Mouse (Mus musculus): ENCODE measurements around the gene Tbx3. TPM values are rescaled to one million over a fixed set of nuclear protein-coding genes. Genes with fewer than 3 reads are reported as not detected.

Tbx3 gene
- polyA plus RNA-seq, 1 experiment: 38.3 TPM

DNA sequence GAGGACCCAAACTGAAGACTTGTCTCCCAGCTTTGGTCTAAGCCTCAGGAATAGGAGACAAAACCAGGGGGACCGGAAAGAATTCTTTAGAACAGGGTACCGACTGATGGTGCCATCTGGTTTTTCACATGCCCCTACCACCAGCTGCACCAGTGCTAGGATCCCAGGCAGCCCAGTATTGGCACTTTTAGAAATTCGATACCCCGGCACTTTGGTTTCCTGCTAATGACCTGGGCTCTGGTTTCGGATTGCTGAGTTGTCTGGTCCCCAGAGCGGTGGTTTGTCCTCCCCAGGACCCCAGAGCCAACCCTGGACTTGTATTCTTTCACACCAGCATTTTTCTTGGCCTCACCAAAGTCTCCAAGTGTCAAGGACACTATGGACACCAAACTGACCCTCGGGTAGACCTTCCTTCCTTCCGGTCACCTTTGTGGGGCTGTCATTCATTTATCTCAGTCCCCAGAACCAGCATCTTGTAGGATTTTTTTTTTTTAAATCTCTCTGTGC, 18.5 kb downstream of the Tbx3 start:
- 73% methylated on average over 8 of the region's 8 CpGs for WGBS
- no peak for DNase-seq (ENCODE audit: low read depth, low spot score)

GRCm38 (mm10) chr5:119689501-119689900, 19.0 kb downstream of the Tbx3 start:
- WGBS: 68% methylated on average over 3 of the region's 3 CpGs
- no peak for DNase-seq (ENCODE audit: low read depth, low spot score)

GRCm38 (mm10) chr5:119691075-119691474, 20.6 kb downstream of the Tbx3 start:
- no peak for DNase-seq (ENCODE audit: low read depth, low spot score)
- WGBS: 1% methylated on average over 13 of the region's 13 CpGs

GRCm38 (mm10) chr5:119692425-119692824, 22.0 kb downstream of the Tbx3 start:
- 35% methylated on average over 6 of the region's 6 CpGs for WGBS
- DNase-seq (ENCODE audit: low read depth, low spot score): no peak

GRCm38 (mm10) chr5:119694914-119695313, 24.4 kb downstream of the Tbx3 start:
- WGBS: 43% methylated on average over 8 of the region's 8 CpGs

GRCm38 (mm10) chr5:119703031-119703430, 32.6 kb downstream of the Tbx3 start:
- 79% methylated on average over 1 of the region's 1 CpGs for WGBS
- no peak for DNase-seq (ENCODE audit: low read depth, low spot score)

More at GRCm38 (mm10) chr5:119694914-119695313, 24.4 kb downstream of the Tbx3 start:
- no peak for DNase-seq (ENCODE audit: low read depth, low spot score)

DNA sequence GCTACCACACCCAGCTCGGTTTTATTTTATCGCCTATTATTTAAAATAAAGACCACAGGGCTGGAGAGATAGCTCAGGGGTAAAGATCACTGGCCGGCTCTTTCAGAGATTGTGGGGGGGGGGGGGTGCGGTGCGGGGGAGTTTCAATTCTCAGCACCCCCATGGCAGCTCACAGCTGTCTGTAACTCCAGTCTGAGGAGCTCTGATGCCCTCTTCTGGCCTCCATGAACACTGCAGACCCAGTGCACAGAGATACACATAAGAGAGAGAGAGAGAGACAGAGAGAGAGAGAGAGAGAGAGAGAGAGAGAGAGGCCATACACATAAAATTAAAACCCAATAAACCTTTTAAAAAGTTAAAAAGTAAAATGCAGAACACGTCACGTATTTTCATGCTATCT, 34.4 kb downstream of the Tbx3 start:
- DNase-seq (ENCODE audit: low read depth, low spot score): no peak
- WGBS: 55% methylated on average over 7 of the region's 7 CpGs

- no peak for DNase-seq (ENCODE audit: low read depth, low spot score)
- 3% methylated on average over 17 of the region's 17 CpGs for WGBS
These were observed 36.0 kb downstream of the Tbx3 start for GRCm38 (mm10) chr5:119706467-119706866.

DNA sequence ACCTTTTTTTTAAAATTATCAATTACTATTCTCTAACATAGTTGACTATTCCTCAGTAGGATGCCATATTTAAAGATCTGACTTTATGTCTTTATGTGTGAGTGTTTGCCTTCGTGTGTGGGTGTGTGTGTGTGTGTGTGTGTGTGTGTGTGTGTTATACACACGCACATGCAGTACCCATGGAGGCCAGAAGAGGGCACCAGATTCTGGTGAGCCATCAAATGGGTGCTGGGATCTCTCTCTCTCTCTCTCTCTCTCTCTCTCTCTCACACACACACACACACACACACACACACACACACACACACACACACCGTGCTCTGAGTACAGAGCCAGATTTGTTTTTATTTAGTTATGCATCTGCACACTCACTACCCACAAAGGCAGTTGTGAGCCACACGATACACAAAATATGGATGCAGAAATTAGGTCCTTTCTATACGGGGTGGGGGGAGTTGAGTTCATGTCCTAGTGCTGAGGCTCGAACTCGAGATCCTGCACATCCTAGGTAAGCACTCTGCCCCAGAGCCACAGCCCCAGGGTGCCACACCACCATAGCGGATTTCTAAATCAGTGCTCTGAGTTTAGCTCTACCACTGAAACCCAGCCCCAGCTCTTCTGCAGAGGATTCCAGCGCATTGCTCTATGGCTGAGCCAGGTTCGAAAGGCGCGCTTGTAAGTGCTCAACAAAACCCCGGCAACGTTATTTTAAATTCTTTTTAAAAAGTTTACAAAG, 38.5 kb downstream of the Tbx3 start:
- DNase-seq (ENCODE audit: low read depth, low spot score): no peak
- whole genome bisulfite sequencing: 89% methylated on average over 14 of the region's 14 CpGs

DNA sequence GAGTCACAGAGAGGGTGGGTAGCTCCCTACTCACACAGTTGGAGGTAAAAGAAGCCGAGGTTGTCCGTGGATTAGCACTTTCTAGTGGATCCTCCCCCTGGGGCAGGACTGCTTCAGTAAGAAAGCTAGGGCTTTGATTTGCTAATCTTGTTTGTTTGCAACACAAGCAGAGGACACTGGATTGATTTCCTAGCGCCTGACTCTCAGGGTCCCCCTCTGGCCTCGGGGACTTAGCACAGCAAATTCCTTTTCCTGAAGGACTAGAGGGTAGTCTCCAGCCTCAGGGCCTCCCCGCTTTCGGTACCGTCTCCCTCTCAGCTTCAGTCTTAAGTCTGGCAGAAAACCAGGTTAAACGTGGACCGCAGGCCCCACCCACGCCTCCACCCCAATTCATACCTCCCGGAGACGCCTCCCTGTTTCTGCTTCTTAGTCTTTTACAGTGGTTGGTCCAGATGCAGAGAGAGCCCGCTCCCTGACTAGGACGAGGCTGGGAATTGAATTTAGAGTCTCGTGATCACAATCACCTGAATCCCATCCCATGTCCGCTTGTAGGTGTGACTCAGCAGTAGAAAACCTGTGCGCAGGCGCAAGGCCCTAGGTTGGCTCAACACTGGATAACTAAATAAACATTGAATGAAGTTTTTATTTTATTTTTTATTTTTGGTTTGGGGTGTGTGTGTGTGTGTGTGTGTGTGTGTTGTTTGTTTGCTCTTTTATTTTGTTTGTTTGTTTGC, 39.5 kb downstream of the Tbx3 start:
- DNase-seq (ENCODE audit: low read depth, low spot score): no peak
- WGBS: 28% methylated on average over 18 of the region's 18 CpGs

GRCm38 (mm10) chr5:119710756-119711155, 40.3 kb downstream of the Tbx3 start:
- no peak for DNase-seq (ENCODE audit: low read depth, low spot score)
- WGBS: 62% methylated on average over 7 of the region's 7 CpGs

DNA sequence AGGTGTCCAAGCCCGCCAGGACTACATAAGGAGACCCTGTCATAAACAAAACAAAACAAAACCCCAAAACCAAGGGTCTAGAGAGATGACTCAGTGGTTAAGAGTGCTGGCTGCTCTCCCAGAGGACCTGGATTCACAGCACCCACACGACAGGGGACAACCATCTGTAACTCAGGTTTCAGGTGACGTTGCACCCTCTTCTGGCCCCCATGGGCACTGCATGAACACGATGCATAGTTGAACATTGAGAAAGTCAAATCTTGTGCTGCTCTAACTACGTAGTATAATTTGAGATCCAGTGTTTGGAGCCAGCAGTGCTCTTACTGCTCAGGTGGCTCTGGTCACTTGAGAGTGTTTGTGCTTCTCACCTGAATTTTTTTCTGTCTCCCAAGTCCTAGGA, 41.2 kb downstream of the Tbx3 start:
- 86% methylated on average over 5 of the region's 5 CpGs for WGBS
- DNase-seq (ENCODE audit: low read depth, low spot score): no peak

- 2% methylated on average over 22 of the region's 22 CpGs for WGBS
- DNase-seq (ENCODE audit: low read depth, low spot score): peak; percentile 24
These were observed 42.3 kb downstream of the Tbx3 start for GRCm38 (mm10) chr5:119712679-119713246.

DNA sequence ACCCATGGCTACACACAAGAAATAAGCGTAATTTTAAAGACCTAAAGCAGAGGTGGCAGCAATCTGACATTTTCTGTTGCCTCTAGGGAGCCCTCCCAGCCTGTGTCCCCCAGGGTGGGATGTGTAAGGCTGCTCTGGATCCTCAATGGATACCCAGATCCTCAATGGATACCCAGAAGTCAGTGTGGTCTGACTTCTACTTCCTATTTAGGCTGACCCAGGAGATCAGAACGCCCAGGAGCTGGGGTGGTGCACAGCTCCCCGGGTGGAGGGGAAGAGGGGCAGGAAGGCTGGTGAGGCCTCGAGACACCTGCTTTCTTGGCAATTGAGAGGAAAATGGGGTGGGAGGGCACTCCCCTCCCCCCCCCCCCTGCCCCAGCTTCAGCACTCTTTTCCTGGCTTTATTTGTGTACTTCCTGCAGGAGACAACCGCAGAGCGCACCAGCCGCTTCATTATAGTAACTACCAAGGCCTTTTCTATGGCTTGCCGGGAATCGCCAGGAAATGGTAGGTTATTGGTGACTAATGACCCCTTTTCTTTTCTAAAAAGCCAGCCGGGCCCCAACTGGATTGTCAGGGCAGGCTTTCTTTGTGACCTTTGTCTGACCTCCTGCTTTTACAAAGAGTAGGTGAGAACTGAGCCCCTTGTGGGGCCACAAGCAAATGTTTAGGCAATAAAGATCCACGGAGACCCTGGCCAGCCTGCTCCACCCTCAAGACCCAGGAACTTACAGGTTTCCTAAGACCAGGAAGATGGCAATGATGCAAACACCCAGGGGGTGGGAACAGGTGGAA, 50.2 kb downstream of the Tbx3 start:
- no peak for DNase-seq (ENCODE audit: low read depth, low spot score)
- 22% methylated on average over 11 of the region's 11 CpGs for WGBS

DNA sequence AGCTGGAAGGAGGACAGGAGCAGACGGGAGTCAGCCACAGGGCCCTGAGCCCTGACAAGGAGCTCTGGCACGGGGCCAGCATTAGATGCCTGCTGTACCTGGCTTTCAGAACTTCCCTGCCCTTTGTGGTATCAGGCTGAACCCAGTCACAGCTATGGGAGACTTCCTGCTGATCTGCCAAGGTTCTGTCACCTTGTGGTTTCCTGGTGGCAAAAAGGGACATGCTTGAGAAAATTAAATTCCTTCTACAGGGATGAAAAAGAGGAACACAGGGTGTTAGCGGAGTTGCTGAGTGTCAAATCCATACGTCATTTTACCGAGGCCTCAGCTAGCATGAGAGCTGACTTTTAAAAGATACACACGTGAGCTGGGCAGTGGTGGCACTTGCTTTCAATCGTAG, 62.5 kb downstream of the Tbx3 start:
- DNase-seq (ENCODE audit: low read depth, low spot score): no peak
- WGBS: 43% methylated on average over 7 of the region's 7 CpGs

Other genes starting within 250 kb of the Tbx3 start
- not detected in 2 replicates for gene Tbx5, start 162.0 kb downstream of the Tbx3 start, polyA plus RNA-seq (2012; rRNA removed)